Mouse (Mus musculus): ENCODE results near the gene Lrr1.

DNA sequence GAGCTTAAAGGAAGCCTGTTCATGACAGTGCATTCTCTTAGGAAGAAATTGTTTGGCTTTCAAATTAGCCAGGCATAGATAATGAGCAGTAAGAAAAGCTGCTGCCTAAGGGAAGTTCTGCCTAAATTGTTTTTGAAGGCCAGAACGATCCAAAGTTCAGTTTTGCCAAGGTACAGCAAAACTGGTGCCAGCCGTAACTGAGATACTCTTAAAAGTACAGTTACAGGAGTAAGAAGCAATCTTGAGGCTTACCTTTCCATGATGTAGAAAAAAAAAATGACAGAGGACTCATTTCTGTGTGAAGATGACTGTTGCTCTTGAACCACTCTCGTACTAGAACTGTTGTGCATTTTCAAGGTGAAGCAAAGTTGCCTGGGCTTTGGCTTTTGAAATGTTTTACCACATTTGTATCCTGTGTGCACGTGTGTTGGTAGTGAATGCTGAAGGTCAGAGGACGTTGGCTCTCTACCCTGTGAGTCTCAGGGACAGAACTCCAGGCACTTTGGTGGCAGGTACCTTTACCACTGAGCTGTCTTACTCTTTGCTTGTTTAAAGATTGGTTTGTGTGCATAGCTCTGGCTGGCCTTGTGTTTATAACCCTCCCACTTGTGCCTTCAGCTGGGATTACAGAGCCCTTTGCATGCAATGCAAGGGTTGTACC is 18.3 kb downstream of the Lrr1 start:
- TF ChIP-seq POLR2A (IDR thresholded peaks at IDR 0.05; ENCODE audit: low read depth, low read length) (no peak), CTCF (IDR thresholded peaks at IDR 0.05; ENCODE audit: borderline replicate concordance, insufficient read depth, low read length) (no peak)
